Mouse (Mus musculus) kidney, embryonic 14.5 days (tissue): ENCODE measurements around the gene Ank2. TPM values are rescaled to one million over a fixed set of nuclear protein-coding genes. Genes with fewer than 3 reads are reported as not detected.

Experiments
- ATAC-seq: fragments of 200-750 bp; cut with Nextera tagmentation; 2 replicates; pipeline ENCODE4 v1.8.0; 2017; ENCODE audit warnings: moderate number of reproducible peaks, mild to moderate bottlenecking, moderate TSS enrichment, moderate library complexity; ENCODE audit not compliant: low FRiP score, low TSS enrichment
- H3K27ac ChIP-seq: fragments of 300-500 bp; sonication (generic); 2 replicates; pipeline ENCODE4 v1.5.1; 2014; ENCODE audit warnings: low read depth, mild to moderate bottlenecking, low read length, moderate library complexity, mixed read lengths
- H3K27me3 ChIP-seq: fragments of 300-500 bp; sonication (generic); 2 replicates; pipeline ENCODE4 v1.6.1; 2014; ENCODE audit warnings: mild to moderate bottlenecking, low read length; ENCODE audit not compliant: control insufficient read depth, insufficient read depth
- H3K36me3 ChIP-seq: fragments of 300-500 bp; sonication (generic); 2 replicates; pipeline ENCODE4 v1.6.1; 2014; ENCODE audit warnings: low read length, mixed read lengths; ENCODE audit not compliant: control insufficient read depth, insufficient read depth
- H3K4me1 ChIP-seq: fragments of 300-500 bp; sonication (generic); 2 replicates; pipeline ENCODE4 v1.6.1; 2014; ENCODE audit warnings: low read length, mixed read lengths; ENCODE audit not compliant: control insufficient read depth, insufficient read depth
- H3K4me2 ChIP-seq: fragments of 300-500 bp; sonication (generic); replicated peaks from 2 replicates; pipeline ENCODE4 v1.6.1; 2014; ENCODE audit warnings: low read depth, mild to moderate bottlenecking, low read length
- H3K4me3 ChIP-seq: fragments of 300-500 bp; sonication (generic); 2 replicates; pipeline ENCODE4 v1.5.1; 2014; ENCODE audit warnings: mild to moderate bottlenecking, low read length
- H3K9ac ChIP-seq: fragments of 300-500 bp; sonication (generic); 2 replicates; pipeline ENCODE4 v1.6.1; 2014; ENCODE audit warnings: low read depth, mild to moderate bottlenecking, low read length, moderate library complexity
- H3K9me3 ChIP-seq: fragments of 300-500 bp; sonication (generic); 2 replicates; pipeline ENCODE4 v1.6.1; 2016; ENCODE audit warnings: low read length; ENCODE audit not compliant: control insufficient read depth
- WGBS: fragments of 180-500 bp; shearing (Covaris S2); extraction: QIAGEN DNeasy Blood & Tissue Kit; methylation state at CpG from one replicate; pipeline ENCODE4 v1.1.7; 2014; 5-methylcytosine and 5-hydroxymethylcytosine counted together
- polyA plus RNA-seq: library from polyadenylated mRNA; unstranded; fragments of >200 nt; fragmentation: Nextera tagmentation; extraction: Ambion mirVana; gene quantifications from 2 replicates; pipeline ENCODE4 v1.2.1, GENCODE M21; 2014

Gene Ank2
- polyA plus RNA-seq, 1 experiment from 2014 or later, result 11.5 TPM

GRCm38 (mm10) chr3:127453254-127453653 is 45.9 kb downstream of the Ank2 start:
- WGBS, result 76% methylated on average over 6 of the region's 6 CpGs
- no peaks in the 10 kb centered on the region for H3K27me3 ChIP-seq
- no peaks in the 10 kb centered on the region for H3K4me1 ChIP-seq
- no peaks in the 10 kb centered on the region for H3K9me3 ChIP-seq
- H3K4me2 ChIP-seq, result no peak overlapping the region
- no peak overlapping the region for H3K27ac ChIP-seq
- H3K36me3 ChIP-seq, result no peaks in the 10 kb centered on the region
- H3K9ac ChIP-seq, result no peak overlapping the region
- no peak for ATAC-seq
- no peak overlapping the region for H3K4me3 ChIP-seq

DNA sequence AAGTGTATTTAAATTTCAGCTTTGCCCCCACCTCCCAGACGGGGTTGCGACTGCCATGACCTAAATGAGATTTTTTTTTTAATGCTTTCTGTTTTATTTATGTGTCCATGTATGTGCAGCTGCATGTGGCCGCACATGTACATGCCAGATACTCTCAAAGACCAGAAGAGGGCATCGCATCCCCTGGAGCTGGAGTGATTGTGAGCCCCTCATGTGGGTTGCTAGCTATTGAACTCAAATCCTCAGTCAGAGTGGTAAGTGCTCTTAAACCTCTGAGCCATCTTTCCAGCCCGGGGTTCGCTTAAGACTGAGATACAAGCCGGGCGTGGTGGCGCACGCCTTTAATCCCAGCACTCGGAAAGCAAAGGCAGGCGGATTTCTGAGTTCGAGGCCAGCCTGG is 46.9 kb downstream of the Ank2 start:
- Histone ChIP-seq H3K4me1 (no peaks in the 10 kb centered on the region), H3K4me3 (no peak overlapping the region), H3K4me2 (no peak overlapping the region), H3K27me3 (no peaks in the 10 kb centered on the region), H3K36me3 (no peaks in the 10 kb centered on the region), H3K27ac (no peak overlapping the region), H3K9me3 (no peaks in the 10 kb centered on the region), H3K9ac (no peak overlapping the region)
- WGBS, result 67% methylated on average over 13 of the region's 13 CpGs
- no peak for ATAC-seq

DNA sequence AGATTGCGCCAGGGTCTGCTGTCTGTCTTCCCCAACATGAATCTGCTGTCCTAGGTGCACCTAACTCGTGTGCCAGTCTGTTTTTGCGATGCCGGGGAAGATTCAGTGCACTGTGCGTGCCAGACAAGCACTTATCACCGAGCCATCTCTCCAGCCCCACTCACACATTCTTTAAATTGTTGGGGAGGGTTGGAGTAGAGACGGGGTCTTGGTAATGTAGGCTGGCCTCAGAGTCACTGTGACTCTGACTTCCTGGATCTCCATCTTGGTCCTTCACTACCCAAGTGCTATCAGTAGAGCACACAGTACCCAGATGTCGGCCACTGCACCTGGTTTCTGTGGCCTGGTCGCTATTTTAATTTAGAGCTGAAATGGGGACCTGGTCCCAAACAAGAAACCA is 47.4 kb downstream of the Ank2 start:
- ATAC-seq, result no peak
- WGBS, result 69% methylated on average over 9 of the region's 9 CpGs
- no peak overlapping the region for H3K4me2 ChIP-seq

GRCm38 (mm10) chr3:127451070-127451469 is 48.1 kb downstream of the Ank2 start:
- ATAC-seq, result no peak
- H3K27me3 ChIP-seq, result no peaks in the 10 kb centered on the region
- no peaks in the 10 kb centered on the region for H3K4me1 ChIP-seq
- no peak overlapping the region for H3K4me2 ChIP-seq
- H3K9ac ChIP-seq, result no peak overlapping the region
- WGBS, result 9% methylated on average over 3 of the region's 3 CpGs
- no peaks in the 10 kb centered on the region for H3K36me3 ChIP-seq
- no peak overlapping the region for H3K4me3 ChIP-seq
- no peak overlapping the region for H3K27ac ChIP-seq
- H3K9me3 ChIP-seq, result no peaks in the 10 kb centered on the region

More for the DNA sequence above, 47.4 kb downstream of the Ank2 start:
- no peak overlapping the region for H3K4me3 ChIP-seq
- H3K27ac ChIP-seq, result no peak overlapping the region
- no peak overlapping the region for H3K9ac ChIP-seq
- no peaks in the 10 kb centered on the region for H3K27me3 ChIP-seq
- H3K4me1 ChIP-seq, result no peaks in the 10 kb centered on the region
- H3K9me3 ChIP-seq, result no peaks in the 10 kb centered on the region
- H3K36me3 ChIP-seq, result no peaks in the 10 kb centered on the region

DNA sequence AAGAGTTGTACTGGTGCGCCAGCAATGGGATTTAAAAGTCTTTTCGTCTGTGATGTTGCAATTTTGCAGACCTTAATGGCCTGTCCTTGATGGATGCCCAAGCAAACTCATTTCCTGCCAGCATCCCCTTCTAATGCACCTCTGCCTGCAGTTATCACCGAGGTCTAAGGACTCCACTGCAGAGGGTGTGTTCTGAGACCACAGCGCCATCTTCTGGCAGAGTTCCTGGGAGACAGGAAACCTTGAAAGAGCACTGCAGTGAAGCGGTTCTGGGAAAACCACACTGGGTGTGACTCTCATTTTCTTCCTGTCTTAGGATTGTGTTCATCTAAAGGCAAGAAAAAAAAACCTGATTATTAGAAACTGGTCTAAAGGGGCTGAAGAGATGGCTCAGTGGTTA is 53.0 kb downstream of the Ank2 start:
- no peaks in the 10 kb centered on the region for H3K36me3 ChIP-seq
- no peak overlapping the region for H3K27ac ChIP-seq
- no peaks in the 10 kb centered on the region for H3K9me3 ChIP-seq
- H3K4me1 ChIP-seq, result no peaks in the 10 kb centered on the region
- H3K9ac ChIP-seq, result no peak overlapping the region
- H3K27me3 ChIP-seq, result no peaks in the 10 kb centered on the region
- 0 out of 2 replicates have a peak, but pooled peaks have one; percentile 39 for ATAC-seq
- H3K4me3 ChIP-seq, result no peak overlapping the region
- no peak overlapping the region for H3K4me2 ChIP-seq
- WGBS, result 50% methylated on average over 5 of the region's 5 CpGs

- ATAC-seq, result no peak
- 40% methylated on average over 3 of the region's 3 CpGs for WGBS
- Histone ChIP-seq H3K27ac (no peak overlapping the region), H3K9ac (no peak overlapping the region), H3K27me3 (no peaks in the 10 kb centered on the region), H3K9me3 (no peaks in the 10 kb centered on the region), H3K36me3 (no peaks in the 10 kb centered on the region), H3K4me2 (no peak overlapping the region), H3K4me1 (no peaks in the 10 kb centered on the region), H3K4me3 (no peak overlapping the region)
Measured at GRCm38 (mm10) chr3:127433291-127433690, 65.9 kb downstream of the Ank2 start.

DNA sequence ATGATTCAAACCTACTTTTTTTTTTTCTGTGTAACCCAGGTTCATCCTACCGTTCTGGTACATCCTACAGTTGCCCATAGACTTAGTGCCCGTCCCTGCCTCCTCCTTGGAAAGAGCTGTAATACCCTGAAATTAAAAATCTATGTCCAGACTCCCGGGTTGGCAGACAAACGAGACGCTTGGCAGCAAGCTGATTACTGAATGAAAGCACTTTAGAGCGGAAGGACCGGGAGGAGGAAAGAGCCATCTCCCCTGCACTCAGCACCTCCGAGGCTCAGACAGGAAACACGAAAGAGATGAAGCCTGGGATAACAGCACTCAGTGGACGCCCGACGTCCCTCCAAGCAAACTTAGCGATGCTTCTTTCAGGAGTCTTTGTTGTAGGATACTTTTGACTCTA is 69.3 kb downstream of the Ank2 start:
- H3K4me2 ChIP-seq, result no peak overlapping the region
- H3K9ac ChIP-seq, result no peak overlapping the region
- no peak overlapping the region for H3K27ac ChIP-seq
- no peaks in the 10 kb centered on the region for H3K9me3 ChIP-seq
- ATAC-seq, result no peak
- WGBS, result 72% methylated on average over 13 of the region's 13 CpGs
- no peaks in the 10 kb centered on the region for H3K4me1 ChIP-seq
- H3K27me3 ChIP-seq, result no peaks in the 10 kb centered on the region
- H3K36me3 ChIP-seq, result no peaks in the 10 kb centered on the region
- no peak overlapping the region for H3K4me3 ChIP-seq

DNA sequence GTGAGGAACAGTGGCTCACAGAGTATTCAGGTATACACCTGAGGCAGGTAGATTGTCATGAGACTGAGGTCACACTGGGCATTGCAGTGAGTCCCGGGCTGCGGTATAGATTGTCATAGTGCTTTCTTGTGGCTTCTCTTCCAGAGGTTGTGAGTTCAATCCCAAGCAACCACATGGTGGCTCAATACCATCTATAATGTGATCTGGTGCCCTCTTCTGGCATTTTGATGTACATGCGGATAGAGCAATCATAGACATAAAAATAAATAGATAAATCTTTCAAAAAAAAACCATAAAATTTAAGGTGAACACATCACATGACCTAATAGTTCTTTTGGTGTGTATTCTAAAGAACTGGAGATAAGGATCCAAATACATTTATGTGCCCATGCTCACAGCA is 70.6 kb downstream of the Ank2 start:
- no peaks in the 10 kb centered on the region for H3K27me3 ChIP-seq
- H3K36me3 ChIP-seq, result no peaks in the 10 kb centered on the region
- no peak overlapping the region for H3K4me2 ChIP-seq
- no peak overlapping the region for H3K9ac ChIP-seq
- no peak for ATAC-seq
- no peak overlapping the region for H3K27ac ChIP-seq
- H3K9me3 ChIP-seq, result no peaks in the 10 kb centered on the region
- WGBS, result 92% methylated on average over 3 of the region's 3 CpGs
- H3K4me3 ChIP-seq, result no peak overlapping the region
- H3K4me1 ChIP-seq, result no peaks in the 10 kb centered on the region

- Histone ChIP-seq H3K36me3 (no peaks in the 10 kb centered on the region), H3K4me3 (no peak overlapping the region), H3K4me2 (no peak overlapping the region), H3K9me3 (peaks cover 3% of the 10 kb centered on the region; the same call in 1 of the 2 replicates), H3K27me3 (no peaks in the 10 kb centered on the region), H3K4me1 (no peaks in the 10 kb centered on the region), H3K9ac (no peak overlapping the region), H3K27ac (no peak overlapping the region)
- ATAC-seq, result no peak
- WGBS, result 84% methylated on average over 4 of the region's 4 CpGs
Measured at GRCm38 (mm10) chr3:127416950-127417349, 82.2 kb downstream of the Ank2 start.

DNA sequence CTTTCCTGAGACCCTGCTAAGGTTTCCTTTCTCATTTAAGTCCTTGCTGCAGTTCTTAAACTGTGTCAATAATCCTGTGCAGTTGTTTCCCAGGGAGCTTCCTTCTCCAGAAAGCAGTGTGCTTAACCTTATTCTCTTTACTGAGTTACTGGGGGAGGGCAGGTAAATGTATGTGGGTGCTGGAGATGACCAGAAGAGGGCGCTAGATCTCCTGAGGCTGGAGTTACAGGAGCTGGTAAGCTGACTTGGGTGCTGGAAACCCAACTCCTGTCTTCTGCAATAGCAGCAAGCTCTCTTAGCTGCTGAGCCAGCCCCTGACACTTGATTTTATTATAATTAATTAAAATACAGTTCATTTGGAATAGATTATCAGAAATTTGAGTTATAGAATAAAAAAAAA is 84.7 kb downstream of the Ank2 start:
- H3K27ac ChIP-seq, result no peak overlapping the region
- WGBS, result 53% methylated on average over 1 of the region's 1 CpGs

More for the DNA sequence above, 84.7 kb downstream of the Ank2 start:
- Histone ChIP-seq H3K9ac (no peak overlapping the region), H3K4me3 (no peak overlapping the region), H3K9me3 (peaks cover 3% of the 10 kb centered on the region; the same call in 1 of the 2 replicates), H3K4me1 (no peaks in the 10 kb centered on the region), H3K4me2 (no peak overlapping the region), H3K36me3 (no peaks in the 10 kb centered on the region), H3K27me3 (no peaks in the 10 kb centered on the region)
- ATAC-seq, result no peak
